Mouse (Mus musculus) lung, embryonic 14.5 days (tissue): Measurements from ENCODE around the gene Mpst. TPM values are rescaled to one million over a fixed set of nuclear protein-coding genes. Genes with fewer than 3 reads are reported as not detected.

Source experiments
- ATAC-seq: fragments of 200-750 bp; cut with Nextera tagmentation; 2 replicates; pipeline ENCODE4 v1.8.0; 2017; ENCODE audit warnings: mild to moderate bottlenecking, moderate TSS enrichment, moderate library complexity; ENCODE audit not compliant: insufficient read depth
- DNase-seq: peaks from one replicate; pipeline ENCODE4 v3.0.0-alpha.2; 2015
- H3K27ac ChIP-seq: fragments of 300-500 bp; sonication (generic); 2 replicates; pipeline ENCODE4 v1.5.1; 2014; ENCODE audit warnings: low read depth, mild to moderate bottlenecking, moderate library complexity
- H3K27me3 ChIP-seq: fragments of 300-500 bp; sonication (generic); 2 replicates; pipeline ENCODE4 v1.6.1; 2014; ENCODE audit warnings: low read length, control low read depth; ENCODE audit not compliant: insufficient read depth
- H3K36me3 ChIP-seq: fragments of 300-500 bp; sonication (generic); 2 replicates; pipeline ENCODE4 v1.6.1; 2014; ENCODE audit warnings: control low read depth; ENCODE audit not compliant: insufficient read depth
- H3K4me1 ChIP-seq: fragments of 300-500 bp; sonication (generic); 2 replicates; pipeline ENCODE4 v1.6.1; 2014; ENCODE audit warnings: antibody characterized with exemption, control low read depth; ENCODE audit not compliant: insufficient read depth
- H3K4me2 ChIP-seq: fragments of 300-500 bp; sonication (generic); 2 replicates; pipeline ENCODE4 v1.6.1; 2014; ENCODE audit warnings: mild to moderate bottlenecking
- H3K4me3 ChIP-seq: fragments of 300-500 bp; sonication (generic); 2 replicates; pipeline ENCODE4 v1.5.1; 2014; ENCODE audit warnings: low read depth, low read length
- H3K9ac ChIP-seq: fragments of 300-500 bp; sonication (generic); 2 replicates; pipeline ENCODE4 v1.6.1; 2014
- H3K9me3 ChIP-seq: fragments of 300-500 bp; sonication (generic); 2 replicates; pipeline ENCODE4 v1.6.1; 2016; ENCODE audit warnings: low read depth, low read length, control low read depth
- CTCF ChIP-seq: IDR thresholded peaks from 2 replicates; pipeline ENCODE4 v1.5.1; 2016; ENCODE audit warnings: antibody characterized with exemption, low read depth
- WGBS: fragments of 180-500 bp; shearing (Covaris S2); extraction: QIAGEN DNeasy Blood & Tissue Kit; methylation state at CpG from one replicate; pipeline ENCODE4 v1.1.7; 2014; 5-methylcytosine and 5-hydroxymethylcytosine counted together
- polyA plus RNA-seq: library from polyadenylated mRNA; unstranded; fragments of >200 nt; fragmentation: Nextera tagmentation; extraction: Ambion mirVana; gene quantifications from 2 replicates; pipeline ENCODE4 v1.2.1, GENCODE M21; 2014

Gene Mpst
- polyA plus RNA-seq, 1 experiment from 2014 or later = 3.3 TPM

- no peak overlapping the region for H3K4me2 ChIP-seq
- no peak overlapping the region for H3K4me3 ChIP-seq
- TF ChIP-seq CTCF = no peak
- ATAC-seq (0 out of 2 replicates have a peak, but pooled peaks have one; percentile 1), DNase-seq (no peak)
- 30% methylated on average over 7 of the region's 7 CpGs for WGBS
- no peaks in the 10 kb centered on the region for H3K4me1 ChIP-seq
- no peaks in the 10 kb centered on the region for H3K27me3 ChIP-seq
- no peak overlapping the region for H3K9ac ChIP-seq
- no peaks in the 10 kb centered on the region for H3K9me3 ChIP-seq
- no peak overlapping the region for H3K27ac ChIP-seq
- H3K36me3 ChIP-seq = no peaks in the 10 kb centered on the region
Measured at GRCm38 (mm10) chr15:78447121-78447520, 40.9 kb downstream of the Mpst start.

GRCm38 (mm10) chr15:78447746-78448535 lies 41.7 kb downstream of the Mpst start:
- Histone ChIP-seq H3K27ac (peak overlapping the region; percentile 90), H3K4me3 (peak overlapping the region; percentile 32), H3K9me3 (no peaks in the 10 kb centered on the region), H3K9ac (peak overlapping the region; percentile 53), H3K4me1 (no peaks in the 10 kb centered on the region), H3K27me3 (no peaks in the 10 kb centered on the region), H3K4me2 (peak overlapping the region; percentile 74), H3K36me3 (no peaks in the 10 kb centered on the region)
- ATAC-seq (peak; percentile 62), DNase-seq (peak; percentile 98)
- peak; percentile 93 for TF ChIP-seq CTCF
- WGBS = under 1% methylated on average over 22 of the region's 22 CpGs

- Histone ChIP-seq H3K9ac (no peak overlapping the region), H3K4me2 (no peak overlapping the region), H3K4me3 (no peak overlapping the region), H3K27me3 (no peaks in the 10 kb centered on the region), H3K36me3 (no peaks in the 10 kb centered on the region), H3K27ac (no peak overlapping the region; the same call in 1 of the 2 replicates), H3K9me3 (no peaks in the 10 kb centered on the region), H3K4me1 (no peaks in the 10 kb centered on the region)
- TF ChIP-seq CTCF = no peak
- ATAC-seq = no peak
- 61% methylated on average over 6 of the region's 6 CpGs for WGBS
- no peak for DNase-seq
Measured at GRCm38 (mm10) chr15:78449131-78449530, 42.9 kb downstream of the Mpst start.

GRCm38 (mm10) chr15:78449694-78450418 lies 43.6 kb downstream of the Mpst start:
- WGBS = 22% methylated on average over 7 of the region's 7 CpGs

GRCm38 (mm10) chr15:78450419-78450768 lies 44.2 kb downstream of the Mpst start:
- peak; percentile 26; the same call in 1 of the 2 replicates for TF ChIP-seq CTCF
- H3K9me3 ChIP-seq = no peaks in the 10 kb centered on the region
- DNase-seq (no peak), ATAC-seq (no peak)
- H3K27me3 ChIP-seq = no peaks in the 10 kb centered on the region
- H3K9ac ChIP-seq = no peak overlapping the region
- H3K4me1 ChIP-seq = no peaks in the 10 kb centered on the region
- no peak overlapping the region for H3K4me3 ChIP-seq
- 82% methylated on average over 6 of the region's 6 CpGs for WGBS
- H3K4me2 ChIP-seq = no peak overlapping the region
- H3K36me3 ChIP-seq = no peaks in the 10 kb centered on the region
- H3K27ac ChIP-seq = no peak overlapping the region

More at GRCm38 (mm10) chr15:78449694-78450418, 43.6 kb downstream of the Mpst start:
- Histone ChIP-seq H3K4me2 (no peak overlapping the region), H3K27ac (no peak overlapping the region; the same call in 1 of the 2 replicates), H3K4me1 (no peaks in the 10 kb centered on the region), H3K36me3 (no peaks in the 10 kb centered on the region), H3K4me3 (no peak overlapping the region), H3K9me3 (no peaks in the 10 kb centered on the region), H3K27me3 (no peaks in the 10 kb centered on the region), H3K9ac (no peak overlapping the region)
- DNase-seq = peak; percentile 70
- TF ChIP-seq CTCF = no peak
- ATAC-seq = no peak

- no peak for TF ChIP-seq CTCF
- H3K4me2 ChIP-seq = no peak overlapping the region
- H3K36me3 ChIP-seq = no peaks in the 10 kb centered on the region
- no peaks in the 10 kb centered on the region for H3K27me3 ChIP-seq
- 70% methylated on average over 2 of the region's 2 CpGs for WGBS
- no peaks in the 10 kb centered on the region for H3K9me3 ChIP-seq
- no peak for DNase-seq
- no peak for ATAC-seq
- no peak overlapping the region for H3K27ac ChIP-seq
- H3K4me1 ChIP-seq = no peaks in the 10 kb centered on the region
- H3K4me3 ChIP-seq = no peak overlapping the region
- H3K9ac ChIP-seq = no peak overlapping the region
Measured at GRCm38 (mm10) chr15:78451201-78451600, 45.0 kb downstream of the Mpst start.

GRCm38 (mm10) chr15:78452929-78453328 lies 46.7 kb downstream of the Mpst start:
- Histone ChIP-seq H3K9me3 (no peaks in the 10 kb centered on the region), H3K4me3 (no peak overlapping the region), H3K4me2 (no peak overlapping the region), H3K27me3 (no peaks in the 10 kb centered on the region), H3K36me3 (no peaks in the 10 kb centered on the region), H3K4me1 (no peaks in the 10 kb centered on the region), H3K9ac (no peak overlapping the region), H3K27ac (no peak overlapping the region)
- TF ChIP-seq CTCF = no peak
- DNase-seq (no peak), ATAC-seq (no peak)
- 67% methylated on average over 3 of the region's 3 CpGs for WGBS
